Mouse (Mus musculus): ENCODE data around the gene Slc46a2. TPM values are rescaled to one million over a fixed set of nuclear protein-coding genes. Genes with fewer than 3 reads are reported as not detected.
A peak's percentile ranks its signal among the peaks of the same experiment; 100 is the strongest.

Slc46a2 gene
- polyA plus RNA-seq, 1 experiment, result not detected

- TF ChIP-seq POLR2A (IDR thresholded peaks at IDR 0.05; ENCODE audit: low read depth, low read length), result no peak
- peak; percentile 70; the same call in 1 of the 2 replicates for TF ChIP-seq CTCF (IDR thresholded peaks at IDR 0.05; ENCODE audit: extremely low read depth, insufficient read length, insufficient replicate concordance, low read depth, low read length)
- H3K27ac ChIP-seq (ENCODE audit: insufficient read depth, low read depth, low read length), result no peak overlapping the region
- 52% methylated on average over 9 of the region's 9 CpGs for WGBS
- H3K4me3 ChIP-seq (ENCODE audit: low read depth, low read length), result no peak overlapping the region
- H3K4me1 ChIP-seq (ENCODE audit: control insufficient read depth, insufficient read depth, insufficient read length, low read length), result no peaks in the 10 kb centered on the region
- no peaks in the 10 kb centered on the region for H3K27me3 ChIP-seq (ENCODE audit: control insufficient read depth, insufficient read depth, low read length)
- H3K36me3 ChIP-seq (ENCODE audit: control insufficient read depth, insufficient read depth, low read length), result no peaks in the 10 kb centered on the region
Measured at GRCm38 (mm10) chr4:59870859-59871591, 43.8 kb downstream of the Slc46a2 start.

GRCm38 (mm10) chr4:59870433-59870832 is 44.4 kb downstream of the Slc46a2 start:
- Histone ChIP-seq H3K4me3 (ENCODE audit: low read depth, low read length) (no peak overlapping the region), H3K27ac (ENCODE audit: insufficient read depth, low read depth, low read length) (no peak overlapping the region), H3K36me3 (ENCODE audit: control insufficient read depth, insufficient read depth, low read length) (no peaks in the 10 kb centered on the region), H3K27me3 (ENCODE audit: control insufficient read depth, insufficient read depth, low read length) (no peaks in the 10 kb centered on the region), H3K4me1 (ENCODE audit: control insufficient read depth, insufficient read depth, insufficient read length, low read length) (no peaks in the 10 kb centered on the region)
- TF ChIP-seq CTCF (IDR thresholded peaks at IDR 0.05; ENCODE audit: extremely low read depth, insufficient read length, insufficient replicate concordance, low read depth, low read length) (no peak), POLR2A (IDR thresholded peaks at IDR 0.05; ENCODE audit: low read depth, low read length) (no peak)
- 54% methylated on average over 6 of the region's 6 CpGs for WGBS

- Histone ChIP-seq H3K36me3 (ENCODE audit: control insufficient read depth, insufficient read depth, low read length) (no peaks in the 10 kb centered on the region), H3K27ac (ENCODE audit: insufficient read depth, low read depth, low read length) (no peak overlapping the region), H3K4me1 (ENCODE audit: control insufficient read depth, insufficient read depth, insufficient read length, low read length) (no peaks in the 10 kb centered on the region), H3K4me3 (ENCODE audit: low read depth, low read length) (no peak overlapping the region), H3K27me3 (ENCODE audit: control insufficient read depth, insufficient read depth, low read length) (no peaks in the 10 kb centered on the region)
- no peak for TF ChIP-seq CTCF (IDR thresholded peaks at IDR 0.05; ENCODE audit: extremely low read depth, insufficient read length, insufficient replicate concordance, low read depth, low read length)
- no peak for TF ChIP-seq POLR2A (IDR thresholded peaks at IDR 0.05; ENCODE audit: low read depth, low read length)
- WGBS, result 52% methylated on average over 6 of the region's 6 CpGs
Measured at GRCm38 (mm10) chr4:59869488-59870057, 45.3 kb downstream of the Slc46a2 start.

GRCm38 (mm10) chr4:59868086-59868485 is 46.8 kb downstream of the Slc46a2 start:
- no peak overlapping the region for H3K27ac ChIP-seq (ENCODE audit: insufficient read depth, low read depth, low read length)
- H3K4me1 ChIP-seq (ENCODE audit: control insufficient read depth, insufficient read depth, insufficient read length, low read length), result no peaks in the 10 kb centered on the region
- no peaks in the 10 kb centered on the region for H3K27me3 ChIP-seq (ENCODE audit: control insufficient read depth, insufficient read depth, low read length)
- no peak overlapping the region for H3K4me3 ChIP-seq (ENCODE audit: low read depth, low read length)
- TF ChIP-seq CTCF (IDR thresholded peaks at IDR 0.05; ENCODE audit: extremely low read depth, insufficient read length, insufficient replicate concordance, low read depth, low read length), result no peak
- no peak for TF ChIP-seq POLR2A (IDR thresholded peaks at IDR 0.05; ENCODE audit: low read depth, low read length)
- 91% methylated on average over 11 of the region's 11 CpGs for WGBS
- no peaks in the 10 kb centered on the region for H3K36me3 ChIP-seq (ENCODE audit: control insufficient read depth, insufficient read depth, low read length)

GRCm38 (mm10) chr4:59863869-59864268 is 51.0 kb downstream of the Slc46a2 start:
- TF ChIP-seq CTCF (IDR thresholded peaks at IDR 0.05; ENCODE audit: extremely low read depth, insufficient read length, insufficient replicate concordance, low read depth, low read length) (no peak), POLR2A (IDR thresholded peaks at IDR 0.05; ENCODE audit: low read depth, low read length) (no peak)
- Histone ChIP-seq H3K27ac (ENCODE audit: insufficient read depth, low read depth, low read length) (no peak overlapping the region), H3K4me1 (ENCODE audit: control insufficient read depth, insufficient read depth, insufficient read length, low read length) (no peaks in the 10 kb centered on the region), H3K36me3 (ENCODE audit: control insufficient read depth, insufficient read depth, low read length) (no peaks in the 10 kb centered on the region), H3K4me3 (ENCODE audit: low read depth, low read length) (no peak overlapping the region), H3K27me3 (ENCODE audit: control insufficient read depth, insufficient read depth, low read length) (no peaks in the 10 kb centered on the region)
- 76% methylated on average over 6 of the region's 6 CpGs for WGBS

- H3K36me3 ChIP-seq (ENCODE audit: control insufficient read depth, insufficient read depth, low read length), result no peaks in the 10 kb centered on the region
- no peak overlapping the region for H3K27ac ChIP-seq (ENCODE audit: insufficient read depth, low read depth, low read length)
- WGBS, result 86% methylated on average over 1 of the region's 1 CpGs
- TF ChIP-seq CTCF (IDR thresholded peaks at IDR 0.05; ENCODE audit: extremely low read depth, insufficient read length, insufficient replicate concordance, low read depth, low read length) (no peak), POLR2A (IDR thresholded peaks at IDR 0.05; ENCODE audit: low read depth, low read length) (no peak)
- no peak overlapping the region for H3K4me3 ChIP-seq (ENCODE audit: low read depth, low read length)
- H3K27me3 ChIP-seq (ENCODE audit: control insufficient read depth, insufficient read depth, low read length), result no peaks in the 10 kb centered on the region
- no peaks in the 10 kb centered on the region for H3K4me1 ChIP-seq (ENCODE audit: control insufficient read depth, insufficient read depth, insufficient read length, low read length)
Measured at GRCm38 (mm10) chr4:59862335-59862734, 52.5 kb downstream of the Slc46a2 start.

- WGBS, result 72% methylated on average over 4 of the region's 4 CpGs
Measured at GRCm38 (mm10) chr4:59861871-59862270, 53.0 kb downstream of the Slc46a2 start.

More at GRCm38 (mm10) chr4:59861871-59862270, 53.0 kb downstream of the Slc46a2 start:
- Histone ChIP-seq H3K27ac (ENCODE audit: insufficient read depth, low read depth, low read length) (no peak overlapping the region), H3K36me3 (ENCODE audit: control insufficient read depth, insufficient read depth, low read length) (no peaks in the 10 kb centered on the region), H3K4me1 (ENCODE audit: control insufficient read depth, insufficient read depth, insufficient read length, low read length) (no peaks in the 10 kb centered on the region), H3K4me3 (ENCODE audit: low read depth, low read length) (no peak overlapping the region), H3K27me3 (ENCODE audit: control insufficient read depth, insufficient read depth, low read length) (no peaks in the 10 kb centered on the region)
- TF ChIP-seq POLR2A (IDR thresholded peaks at IDR 0.05; ENCODE audit: low read depth, low read length) (no peak), CTCF (IDR thresholded peaks at IDR 0.05; ENCODE audit: extremely low read depth, insufficient read length, insufficient replicate concordance, low read depth, low read length) (no peak)

Measured in small intestine, adult 2 months (tissue).